Mouse (Mus musculus) neural tube, postnatal 0 days (tissue): Measurements from ENCODE around the gene Gm14409. TPM values are rescaled to one million over a fixed set of nuclear protein-coding genes. Genes with fewer than 3 reads are reported as not detected.

Source experiments
- polyA plus RNA-seq: library from polyadenylated mRNA; unstranded; fragments of >200 nt; fragmentation: Nextera tagmentation; extraction: Ambion mirVana; gene quantifications from 2 replicates; pipeline ENCODE4 v1.2.1, GENCODE M21; 2015

Gm14409 gene
- polyA plus RNA-seq, result not detected in 2 replicates

GRCm38 (mm10) chr2:177266936-177267335, at the start of gene Gm14409:
Gene Gm14409, minus strand, starts transcription at chr2:177267036.

Other genes starting within 250 kb of the Gm14409 start
- gene Gm14401, start 192.7 kb downstream of the Gm14409 start, polyA plus RNA-seq, result not detected in 2 replicates
- 42.9 and 49.3 TPM in 2 replicates for gene Gm14410, start 60.6 kb downstream of the Gm14409 start, polyA plus RNA-seq
- gene Gm14412, start 57.3 kb upstream of the Gm14409 start, polyA plus RNA-seq, result 0.59 and 0.83 TPM in 2 replicates
- gene Gm14418, start 131.3 kb upstream of the Gm14409 start, polyA plus RNA-seq, result 7.3 and 7.8 TPM in 2 replicates
- gene Zfp970, start 197.7 kb upstream of the Gm14409 start, polyA plus RNA-seq, result 3.5 and 4.0 TPM in 2 replicates
- 1.8 and 3.0 TPM in 2 replicates for gene Gm14403, start 231.2 kb upstream of the Gm14409 start, polyA plus RNA-seq